Mouse (Mus musculus) testis, adult 2 months (tissue): ENCODE measurements around the gene Pld1.

Experiments
- CTCF ChIP-seq: fragments of 200-500 bp; IDR thresholded peaks from 2 replicates; pipeline ENCODE4 v1.5.1; 2012; ENCODE audit warnings: low read depth, mild to moderate bottlenecking, inconsistent platforms, low read length, moderate library complexity; ENCODE audit not compliant: control insufficient read depth, insufficient read depth, insufficient replicate concordance
- POLR2A ChIP-seq: fragments of 200-500 bp; IDR thresholded peaks from 2 replicates; pipeline ENCODE4 v1.6.1; 2012; ENCODE audit warnings: low read depth, mild to moderate bottlenecking, inconsistent platforms, low read length, moderate library complexity; ENCODE audit not compliant: control insufficient read depth

DNA sequence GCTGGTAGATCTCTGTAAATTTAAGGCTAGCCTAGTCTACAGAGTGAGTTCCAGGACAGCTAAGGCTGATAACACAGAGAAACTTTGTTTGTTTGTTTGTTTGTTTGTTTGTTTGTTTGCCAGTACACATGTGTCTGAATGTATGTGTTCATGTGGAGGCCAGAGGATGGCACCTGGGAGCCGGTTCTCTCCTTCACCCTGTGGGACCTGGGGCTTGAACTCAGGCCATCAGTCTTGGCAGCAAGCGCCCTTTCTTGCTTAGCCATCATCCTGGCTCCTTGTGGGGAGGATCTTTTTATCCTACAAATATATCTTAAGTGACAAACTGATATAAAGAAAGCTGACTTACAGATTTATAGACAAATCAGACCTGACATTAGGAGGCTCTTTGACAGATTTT, 44.8 kb downstream of the Pld1 start:
- TF ChIP-seq CTCF = no peak
- no peak for TF ChIP-seq POLR2A
